Mouse (Mus musculus) lung, postnatal 0 days (tissue): Measurements from ENCODE around the gene Lipa.

Experiments used
- CTCF ChIP-seq: IDR thresholded peaks from 2 replicates; pipeline ENCODE4 v1.5.1; 2016; ENCODE audit warnings: antibody characterized with exemption, mild to moderate bottlenecking
- EP300 ChIP-seq: IDR thresholded peaks from 2 replicates; pipeline ENCODE4 v1.6.1; 2016; ENCODE audit warnings: antibody characterized with exemption, mild to moderate bottlenecking, control low read depth

DNA sequence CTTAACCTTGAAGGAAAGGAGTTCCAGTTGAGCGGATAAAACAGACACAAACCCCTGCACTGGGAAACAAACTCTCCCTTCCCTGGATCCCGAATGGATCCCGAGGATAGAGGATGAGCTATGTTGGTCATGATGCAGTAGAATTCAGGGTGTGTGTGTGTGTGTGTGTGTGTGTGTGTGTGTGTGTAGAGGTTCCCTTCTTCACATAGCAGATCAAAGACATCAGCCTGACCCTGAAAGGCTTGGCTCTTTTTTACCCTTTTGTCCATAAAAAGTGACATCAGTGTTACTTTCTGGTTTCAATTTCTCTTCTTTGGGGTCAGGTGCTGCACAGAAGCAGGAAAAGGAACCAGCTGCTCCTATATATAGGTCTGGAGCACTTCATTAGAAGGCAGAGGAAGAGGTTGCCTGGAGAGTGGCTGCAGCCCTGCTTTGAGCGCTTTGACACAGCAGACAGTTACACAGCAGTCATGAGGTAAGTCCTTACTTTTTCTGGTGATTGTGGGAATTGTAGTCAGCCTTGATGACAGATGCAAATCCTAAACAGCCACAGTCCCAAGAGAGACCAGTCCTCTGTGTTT, 42.7 kb upstream of the Lipa start:
- no peak for TF ChIP-seq CTCF
- no peak for TF ChIP-seq EP300
